Mouse (Mus musculus) CH12.LX (cell line): ENCODE measurements around the gene Tmem59l.

Source experiments
- ETS1 ChIP-seq: conservative IDR thresholded peaks from 2 replicates; pipeline ENCODE4 v1.6.1; 2012; ENCODE audit warnings: low read depth, mild to moderate bottlenecking, inconsistent platforms, low read length, improper control_type of control experiment, moderate library complexity
- MXI1 ChIP-seq: IDR thresholded peaks from 2 replicates; pipeline ENCODE4 v1.6.1; 2011; ENCODE audit warnings: mild to moderate bottlenecking, low read depth, low read length, improper control_type of control experiment
- NELFE ChIP-seq: IDR thresholded peaks from 2 replicates; pipeline ENCODE4 v1.6.1; 2011; ENCODE audit warnings: low read depth, low read length, improper control_type of control experiment
- POLR2A ChIP-seq: IDR thresholded peaks from 2 replicates; pipeline ENCODE4 v1.6.1; 2011; ENCODE audit warnings: low read depth, mild to moderate bottlenecking, improper control_type of control experiment, low read length
- USF1 ChIP-seq: IDR thresholded peaks from 2 replicates; pipeline ENCODE4 v1.6.1; 2014; ENCODE audit warnings: low read depth, mild to moderate bottlenecking, inconsistent platforms, low read length, improper control_type of control experiment

DNA sequence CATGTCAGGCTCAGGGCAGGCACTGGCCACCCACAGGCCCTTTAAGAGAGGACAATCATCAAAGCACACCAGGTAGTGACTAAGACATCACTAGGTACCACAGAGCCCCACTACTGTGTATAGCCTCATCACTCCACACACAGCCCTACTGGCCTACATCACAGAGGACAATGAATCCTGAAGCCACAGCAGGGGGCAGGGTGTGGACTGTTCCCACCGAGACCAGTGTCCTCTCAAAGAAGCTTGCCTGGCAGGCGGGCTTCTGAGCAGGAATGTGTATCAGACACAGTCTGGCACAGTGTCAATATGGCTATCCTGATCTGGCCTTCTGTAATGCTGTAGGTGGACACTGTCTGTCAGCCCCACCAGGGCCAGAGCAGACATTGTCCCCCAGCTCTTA is 17.2 kb downstream of the Tmem59l start:
- TF ChIP-seq MXI1 (no peak), NELFE (no peak), ETS1 (no peak), POLR2A (no peak), USF1 (no peak)
